Mouse (Mus musculus) kidney, embryonic 16.5 days (tissue): ENCODE data around the gene Esp1. TPM values are rescaled to one million over a fixed set of nuclear protein-coding genes. Genes with fewer than 3 reads are reported as not detected.
"Not testable (repeated sequence)": the region's sequence is repeated elsewhere in the genome, so short reads cannot be mapped to it uniquely, and the experiment has no call there.

ENCODE experiments used
- ATAC-seq: fragments of 200-750 bp; cut with Nextera tagmentation; 2 replicates; pipeline ENCODE4 v1.8.0; 2017; ENCODE audit warnings: moderate TSS enrichment; ENCODE audit not compliant: low FRiP score, low TSS enrichment
- H3K27ac ChIP-seq: fragments of 300-500 bp; sonication (generic); 2 replicates; pipeline ENCODE4 v1.5.1; 2014; ENCODE audit warnings: low read length
- H3K27me3 ChIP-seq: fragments of 300-500 bp; sonication (generic); 2 replicates; pipeline ENCODE4 v1.6.1; 2014; ENCODE audit warnings: low read length, control low read depth, mixed read lengths; ENCODE audit not compliant: insufficient read depth
- H3K36me3 ChIP-seq: fragments of 300-500 bp; sonication (generic); 2 replicates; pipeline ENCODE4 v1.6.1; 2014; ENCODE audit warnings: low read length, control low read depth, mixed read lengths; ENCODE audit not compliant: insufficient read depth
- H3K4me1 ChIP-seq: fragments of 300-500 bp; sonication (generic); 2 replicates; pipeline ENCODE4 v1.6.1; 2014; ENCODE audit warnings: low read length, control low read depth, mixed read lengths; ENCODE audit not compliant: insufficient read depth
- H3K4me2 ChIP-seq: fragments of 300-500 bp; sonication (generic); replicated peaks from 2 replicates; pipeline ENCODE4 v1.6.1; 2014; ENCODE audit warnings: low read depth, low read length
- H3K4me3 ChIP-seq: fragments of 300-500 bp; sonication (generic); 2 replicates; pipeline ENCODE4 v1.5.1; 2014; ENCODE audit warnings: mild to moderate bottlenecking, low read length
- H3K9ac ChIP-seq: fragments of 300-500 bp; sonication (generic); replicated peaks from 2 replicates; pipeline ENCODE4 v1.6.1; 2014; ENCODE audit warnings: low read length
- H3K9me3 ChIP-seq: fragments of 300-500 bp; sonication (generic); 2 replicates; pipeline ENCODE4 v1.6.1; 2016; ENCODE audit warnings: low read length, control low read depth
- WGBS: fragments of 180-500 bp; shearing (Covaris S2); extraction: QIAGEN DNeasy Blood & Tissue Kit; methylation state at CpG from one replicate; pipeline ENCODE4 v1.1.7; 2014; 5-methylcytosine and 5-hydroxymethylcytosine counted together
- polyA plus RNA-seq: library from polyadenylated mRNA; unstranded; fragments of >200 nt; fragmentation: Nextera tagmentation; extraction: Ambion mirVana; gene quantifications from 2 replicates; pipeline ENCODE4 v1.2.1, GENCODE M21; 2015

Esp1 gene
- not detected in 2 replicates for polyA plus RNA-seq

- ATAC-seq, result no peak
- Histone ChIP-seq H3K36me3 (no peaks in the 10 kb centered on the region), H3K27ac (no peak within 1 kb of the TSS), H3K9me3 (no peaks in the 10 kb centered on the region), H3K4me1 (no peaks in the 10 kb centered on the region), H3K9ac (no peak within 1 kb of the TSS), H3K27me3 (no peaks in the 10 kb centered on the region), H3K4me3 (no peak within 1 kb of the TSS), H3K4me2 (no peak within 1 kb of the TSS)
- WGBS, result 78% methylated on average over 2 of the region's 2 CpGs
These were observed at the start of gene Esp1 for GRCm38 (mm10) chr17:40726820-40727219. Gene Esp1 (plus strand): TSS chr17:40727120.

- ATAC-seq, result no peak
These were observed 10.6 kb upstream of the Esp1 start for GRCm38 (mm10) chr17:40716273-40716672.

GRCm38 (mm10) chr17:40717055-40717454, 9.9 kb upstream of the Esp1 start:
- H3K4me2 ChIP-seq, H3K9me3 ChIP-seq, H3K27me3 ChIP-seq, H3K4me3 ChIP-seq, H3K9ac ChIP-seq, H3K36me3 ChIP-seq, H3K27ac ChIP-seq, ATAC-seq, H3K4me1 ChIP-seq: not testable (repeated sequence)

More at GRCm38 (mm10) chr17:40716273-40716672, 10.6 kb upstream of the Esp1 start:
- no peaks in the 10 kb centered on the region for H3K27me3 ChIP-seq
- H3K27ac ChIP-seq, result no peak overlapping the region
- no peak overlapping the region for H3K9ac ChIP-seq
- no peak overlapping the region for H3K4me2 ChIP-seq
- H3K4me1 ChIP-seq, result no peaks in the 10 kb centered on the region
- H3K4me3 ChIP-seq, result no peak overlapping the region
- H3K9me3 ChIP-seq, result no peaks in the 10 kb centered on the region
- no peaks in the 10 kb centered on the region for H3K36me3 ChIP-seq

- Histone ChIP-seq H3K4me3 (no peak overlapping the region), H3K27me3 (no peaks in the 10 kb centered on the region), H3K9ac (no peak overlapping the region), H3K9me3 (no peaks in the 10 kb centered on the region), H3K4me2 (no peak overlapping the region), H3K4me1 (no peaks in the 10 kb centered on the region), H3K27ac (no peak overlapping the region), H3K36me3 (no peaks in the 10 kb centered on the region)
- no peak for ATAC-seq
- 66% methylated on average over 2 of the region's 2 CpGs for WGBS
These were observed 4.4 kb downstream of the Esp1 start for GRCm38 (mm10) chr17:40731296-40731695.

GRCm38 (mm10) chr17:40731724-40732123, 4.8 kb downstream of the Esp1 start:
- ATAC-seq, result no peak
- 51% methylated on average over 4 of the region's 4 CpGs for WGBS

GRCm38 (mm10) chr17:40763662-40764061, 36.7 kb downstream of the Esp1 start:
- Histone ChIP-seq H3K4me1 (no peaks in the 10 kb centered on the region), H3K4me2 (no peak overlapping the region), H3K27ac (no peak overlapping the region), H3K9me3 (no peaks in the 10 kb centered on the region), H3K9ac (no peak overlapping the region), H3K4me3 (no peak overlapping the region), H3K36me3 (no peaks in the 10 kb centered on the region), H3K27me3 (no peaks in the 10 kb centered on the region)
- 84% methylated on average over 4 of the region's 4 CpGs for WGBS
- no peak for ATAC-seq

More at GRCm38 (mm10) chr17:40731724-40732123, 4.8 kb downstream of the Esp1 start:
- Histone ChIP-seq H3K36me3 (no peaks in the 10 kb centered on the region), H3K4me2 (no peak overlapping the region), H3K27me3 (no peaks in the 10 kb centered on the region), H3K9me3 (no peaks in the 10 kb centered on the region), H3K9ac (no peak overlapping the region), H3K4me3 (no peak overlapping the region), H3K27ac (no peak overlapping the region), H3K4me1 (no peaks in the 10 kb centered on the region)

GRCm38 (mm10) chr17:40767120-40767519, 40.2 kb downstream of the Esp1 start:
- Histone ChIP-seq H3K4me3 (no peak overlapping the region), H3K4me1 (no peaks in the 10 kb centered on the region), H3K36me3 (no peaks in the 10 kb centered on the region), H3K9me3 (no peaks in the 10 kb centered on the region), H3K4me2 (no peak overlapping the region), H3K9ac (no peak overlapping the region), H3K27ac (no peak overlapping the region), H3K27me3 (no peaks in the 10 kb centered on the region)
- no peak for ATAC-seq
- WGBS, result 89% methylated on average over 1 of the region's 1 CpGs

Other genes with a start within 250 kb of the Esp1 start
- not detected in 2 replicates for gene Esp8, start 207.1 kb upstream of the Esp1 start, polyA plus RNA-seq
- not detected in 2 replicates for gene Esp6, start 165.6 kb upstream of the Esp1 start, polyA plus RNA-seq
- gene Esp4, start 128.5 kb upstream of the Esp1 start, polyA plus RNA-seq, result not detected in 2 replicates
- not detected in 2 replicates for gene Esp3, start 95.0 kb upstream of the Esp1 start, polyA plus RNA-seq
- gene Crisp2, start 79.9 kb downstream of the Esp1 start, polyA plus RNA-seq, result not detected in 2 replicates
- 0.76 and 1.3 TPM in 2 replicates for gene Rhag, start 84.0 kb downstream of the Esp1 start, polyA plus RNA-seq
- 2.3 and 2.4 TPM in 2 replicates for gene 9130008F23Rik, start 153.4 kb downstream of the Esp1 start, polyA plus RNA-seq
- not detected in 2 replicates for gene Glyatl3, start 187.2 kb downstream of the Esp1 start, polyA plus RNA-seq
- 53.8 and 55.5 TPM in 2 replicates for gene Mut, start 207.6 kb downstream of the Esp1 start, polyA plus RNA-seq
- 25.7 and 28.9 TPM in 2 replicates for gene Cenpq, start 207.9 kb downstream of the Esp1 start, polyA plus RNA-seq